Mouse (Mus musculus) midbrain, embryonic 11.5 days (tissue): ENCODE results near the gene Utrn. TPM values are rescaled to one million over a fixed set of nuclear protein-coding genes. Genes with fewer than 3 reads are reported as not detected.

Experiments
- ATAC-seq: fragments of 200-750 bp; cut with Nextera tagmentation; 2 replicates; pipeline ENCODE4 v1.8.0; 2017; ENCODE audit warnings: moderate TSS enrichment, moderate library complexity; ENCODE audit not compliant: low FRiP score
- DNase-seq: peaks from one replicate; pipeline ENCODE4 v3.0.0; 2015; ENCODE audit warnings: low spot score; ENCODE audit errors: missing footprints
- H3K27ac ChIP-seq: fragments of 300-500 bp; sonication (generic); 2 replicates; pipeline ENCODE4 v1.5.1; 2014; ENCODE audit warnings: low read depth, low read length
- H3K27me3 ChIP-seq: fragments of 300-500 bp; sonication (generic); 2 replicates; pipeline ENCODE4 v1.6.1; 2014; ENCODE audit warnings: mild to moderate bottlenecking, low read length, moderate library complexity, mixed read lengths; ENCODE audit not compliant: control insufficient read depth, insufficient read depth
- H3K36me3 ChIP-seq: fragments of 300-500 bp; sonication (generic); 2 replicates; pipeline ENCODE4 v1.6.1; 2014; ENCODE audit warnings: mild to moderate bottlenecking, low read length, moderate library complexity, mixed read lengths; ENCODE audit not compliant: control insufficient read depth, insufficient read depth
- H3K4me1 ChIP-seq: fragments of 300-500 bp; sonication (generic); 2 replicates; pipeline ENCODE4 v1.6.1; 2014; ENCODE audit warnings: low read length; ENCODE audit not compliant: control insufficient read depth, insufficient read depth
- H3K4me2 ChIP-seq: fragments of 300-500 bp; sonication (generic); 2 replicates; pipeline ENCODE4 v1.6.1; 2014; ENCODE audit warnings: mild to moderate bottlenecking, moderate library complexity
- H3K4me3 ChIP-seq: fragments of 300-500 bp; sonication (generic); 2 replicates; pipeline ENCODE4 v1.5.1; 2014; ENCODE audit warnings: low read depth, low read length
- H3K9ac ChIP-seq: fragments of 300-500 bp; sonication (generic); 2 replicates; pipeline ENCODE4 v1.6.1; 2014; ENCODE audit warnings: low read length
- H3K9me3 ChIP-seq: fragments of 300-500 bp; sonication (generic); 2 replicates; pipeline ENCODE4 v1.6.1; 2016; ENCODE audit warnings: low read length; ENCODE audit not compliant: control insufficient read depth
- WGBS: fragments of 180-500 bp; shearing (Covaris S2); extraction: QIAGEN DNeasy Blood & Tissue Kit; methylation state at CpG from one replicate; pipeline ENCODE4 v1.1.7; 2014; 5-methylcytosine and 5-hydroxymethylcytosine counted together
- polyA plus RNA-seq: library from polyadenylated mRNA; unstranded; fragments of >200 nt; fragmentation: Nextera tagmentation; extraction: Ambion mirVana; gene quantifications from 2 replicates; pipeline ENCODE4 v1.2.1, GENCODE M21; 2014

The Utrn gene
- polyA plus RNA-seq, 1 experiment from 2014 or later = 29.1 TPM

DNA sequence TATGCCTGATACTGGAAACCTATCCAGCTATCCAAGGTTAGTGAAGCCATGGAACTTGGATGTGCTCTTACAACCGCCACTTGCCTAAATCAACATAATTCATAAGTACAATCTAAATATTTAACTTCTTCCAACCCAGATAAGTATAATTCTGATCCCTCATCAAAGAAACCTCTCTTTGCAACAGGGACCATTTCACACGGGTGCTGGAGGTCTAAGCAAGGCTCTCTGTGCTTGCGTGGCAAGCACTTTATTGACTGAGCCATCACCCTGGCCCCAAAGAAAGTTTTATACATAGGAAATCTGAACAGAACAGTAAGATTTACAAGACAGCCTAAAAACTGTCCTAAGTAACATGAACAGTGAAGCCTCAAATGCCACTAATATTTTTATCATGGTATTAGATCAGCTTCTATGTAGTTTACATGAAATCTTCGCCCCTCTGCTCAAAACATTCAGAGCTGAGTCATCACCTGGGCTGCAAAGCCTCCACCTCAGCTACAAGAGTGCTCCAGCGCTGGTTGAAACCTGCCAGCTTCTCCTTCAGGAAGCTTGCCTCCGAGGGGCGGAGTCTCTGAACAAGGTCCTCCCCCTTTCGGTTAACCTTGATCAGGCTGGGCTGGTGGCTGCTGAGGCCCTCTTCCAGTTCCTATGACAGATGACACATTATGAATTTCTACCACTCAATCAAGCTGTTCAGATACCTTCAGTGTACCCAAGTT is 211.0 kb downstream of the Utrn start:
- Histone ChIP-seq H3K4me2 (no peak overlapping the region), H3K27me3 (no peaks in the 10 kb centered on the region), H3K4me1 (no peaks in the 10 kb centered on the region), H3K9me3 (peaks cover 4% of the 10 kb centered on the region; the same call in 1 of the 2 replicates), H3K27ac (no peak overlapping the region), H3K4me3 (no peak overlapping the region), H3K36me3 (peaks cover 3% of the 10 kb centered on the region), H3K9ac (no peak overlapping the region)
- WGBS = 79% methylated on average over 8 of the region's 8 CpGs
- no peak for ATAC-seq
- no peak for DNase-seq

DNA sequence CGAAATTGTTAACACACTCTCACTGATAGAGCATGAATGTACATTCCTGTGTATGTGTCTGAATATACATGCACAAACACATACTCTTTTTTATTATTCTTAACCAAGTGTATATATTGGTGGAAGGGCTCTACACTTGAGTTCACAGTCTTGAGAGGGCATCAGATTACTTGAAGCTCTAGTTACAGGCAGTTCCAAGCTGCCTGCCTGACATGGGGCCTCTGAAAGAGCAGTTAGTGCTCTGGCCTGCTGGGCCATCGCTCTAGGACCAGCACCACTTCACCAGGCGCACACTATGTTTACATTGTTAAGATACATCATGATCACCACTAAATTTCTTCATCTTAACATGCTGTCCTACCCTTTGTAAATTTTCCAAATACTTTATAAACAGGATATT is 216.2 kb downstream of the Utrn start:
- H3K9ac ChIP-seq = no peak overlapping the region
- WGBS = 84% methylated on average over 3 of the region's 3 CpGs
- no peak overlapping the region for H3K27ac ChIP-seq
- H3K4me2 ChIP-seq = no peak overlapping the region
- DNase-seq (no peak), ATAC-seq (no peak)
- H3K27me3 ChIP-seq = no peaks in the 10 kb centered on the region
- H3K36me3 ChIP-seq = no peaks in the 10 kb centered on the region
- no peaks in the 10 kb centered on the region for H3K9me3 ChIP-seq
- no peak overlapping the region for H3K4me3 ChIP-seq
- no peaks in the 10 kb centered on the region for H3K4me1 ChIP-seq

DNA sequence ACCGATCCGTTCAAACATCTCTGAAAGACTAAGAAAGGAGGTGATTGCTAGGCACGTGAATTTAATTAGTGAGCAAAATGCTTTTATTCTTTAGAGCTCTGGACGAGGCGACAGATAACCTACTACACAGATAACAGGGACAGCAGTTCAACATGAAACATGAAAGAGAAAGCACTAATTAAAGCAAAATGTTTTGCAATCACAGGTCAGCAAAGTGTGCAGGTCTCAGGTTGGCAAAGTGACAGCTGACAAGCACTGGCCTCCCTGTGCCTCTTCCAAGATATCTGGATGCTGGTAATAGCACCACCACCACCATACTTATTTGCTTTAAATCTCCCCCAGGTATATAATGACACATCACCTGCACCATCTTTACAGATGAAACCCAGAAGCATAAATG is 223.0 kb downstream of the Utrn start:
- no peak for DNase-seq
- Histone ChIP-seq H3K4me3 (no peak overlapping the region), H3K36me3 (no peaks in the 10 kb centered on the region), H3K4me2 (no peak overlapping the region), H3K9me3 (no peaks in the 10 kb centered on the region), H3K27me3 (no peaks in the 10 kb centered on the region), H3K27ac (no peak overlapping the region), H3K9ac (no peak overlapping the region), H3K4me1 (no peaks in the 10 kb centered on the region)
- ATAC-seq = no peak
- WGBS = 83% methylated on average over 5 of the region's 5 CpGs

DNA sequence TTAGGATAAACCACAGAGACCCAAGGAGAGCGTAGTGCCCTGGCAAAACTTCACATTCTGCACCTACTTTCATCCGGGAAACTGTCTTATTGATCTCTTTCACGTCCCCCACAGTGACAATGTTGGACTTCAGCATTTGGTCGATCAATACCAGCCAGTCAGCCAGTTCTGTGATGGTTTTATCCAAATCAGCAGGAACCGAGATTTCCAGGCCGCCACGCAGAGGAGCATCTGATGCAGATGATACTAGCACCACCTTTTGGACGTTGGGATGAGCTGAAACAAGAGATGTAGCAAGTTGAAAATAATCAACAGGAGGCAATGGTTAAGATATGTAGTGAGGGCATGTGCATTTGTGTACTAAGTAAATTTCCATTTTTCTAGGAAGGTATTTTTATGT is 225.8 kb downstream of the Utrn start:
- no peak for DNase-seq
- no peaks in the 10 kb centered on the region for H3K36me3 ChIP-seq
- no peaks in the 10 kb centered on the region for H3K4me1 ChIP-seq
- H3K9ac ChIP-seq = no peak overlapping the region
- no peak overlapping the region for H3K4me2 ChIP-seq
- H3K4me3 ChIP-seq = no peak overlapping the region
- no peak for ATAC-seq
- H3K9me3 ChIP-seq = no peaks in the 10 kb centered on the region
- H3K27me3 ChIP-seq = no peaks in the 10 kb centered on the region
- 64% methylated on average over 8 of the region's 8 CpGs for WGBS
- no peak overlapping the region for H3K27ac ChIP-seq

DNA sequence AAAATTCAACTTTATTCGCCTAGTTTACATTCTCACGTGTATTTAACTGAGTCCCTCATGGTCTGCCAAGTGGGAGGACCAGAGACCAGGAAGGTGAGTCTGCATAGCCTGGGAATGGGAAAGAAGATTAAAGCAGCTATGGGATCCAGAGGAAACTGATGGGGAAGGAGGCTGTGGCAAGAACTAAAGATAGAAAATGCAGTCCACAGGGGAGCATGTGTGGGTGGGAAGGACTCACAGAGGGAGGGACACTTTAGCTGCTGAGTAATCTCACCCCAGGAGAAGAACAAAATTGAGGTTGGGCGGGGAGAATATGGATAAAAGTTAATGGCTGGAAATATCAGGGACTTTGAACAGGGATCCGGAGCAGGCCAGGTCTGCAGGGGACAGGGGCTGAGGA is 229.5 kb downstream of the Utrn start:
- no peak for ATAC-seq

DNA sequence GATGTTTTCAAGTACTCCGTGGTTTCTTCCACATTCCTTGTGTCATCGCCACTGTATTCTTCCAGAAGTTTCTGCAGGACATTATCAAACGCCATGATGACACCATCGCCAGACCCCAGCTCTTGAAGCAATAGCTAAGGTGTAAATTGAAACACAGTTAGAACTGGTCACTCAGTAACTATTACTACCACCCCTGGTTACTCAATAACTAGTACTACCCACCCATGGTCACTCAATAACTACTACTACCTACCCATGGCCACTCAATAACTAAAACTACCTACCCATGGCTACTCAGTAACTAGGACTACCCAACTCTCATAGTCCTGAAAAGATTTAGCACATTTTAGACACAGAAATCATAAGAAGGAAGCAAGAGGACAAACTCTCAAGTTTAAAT is 235.2 kb downstream of the Utrn start:
- 94% methylated on average over 4 of the region's 4 CpGs for WGBS
- Histone ChIP-seq H3K27me3 (no peaks in the 10 kb centered on the region), H3K27ac (no peak overlapping the region), H3K36me3 (no peaks in the 10 kb centered on the region), H3K4me1 (no peaks in the 10 kb centered on the region), H3K4me2 (no peak overlapping the region), H3K9me3 (no peaks in the 10 kb centered on the region), H3K4me3 (no peak overlapping the region), H3K9ac (no peak overlapping the region)
- DNase-seq (no peak), ATAC-seq (no peak)

More for the DNA sequence above, 229.5 kb downstream of the Utrn start:
- H3K4me3 ChIP-seq = no peak overlapping the region
- H3K4me1 ChIP-seq = no peaks in the 10 kb centered on the region
- H3K27ac ChIP-seq = no peak overlapping the region
- no peaks in the 10 kb centered on the region for H3K36me3 ChIP-seq
- no peak overlapping the region for H3K4me2 ChIP-seq
- DNase-seq = no peak
- no peaks in the 10 kb centered on the region for H3K9me3 ChIP-seq
- no peaks in the 10 kb centered on the region for H3K27me3 ChIP-seq
- H3K9ac ChIP-seq = no peak overlapping the region
- WGBS = 86% methylated on average over 4 of the region's 4 CpGs

DNA sequence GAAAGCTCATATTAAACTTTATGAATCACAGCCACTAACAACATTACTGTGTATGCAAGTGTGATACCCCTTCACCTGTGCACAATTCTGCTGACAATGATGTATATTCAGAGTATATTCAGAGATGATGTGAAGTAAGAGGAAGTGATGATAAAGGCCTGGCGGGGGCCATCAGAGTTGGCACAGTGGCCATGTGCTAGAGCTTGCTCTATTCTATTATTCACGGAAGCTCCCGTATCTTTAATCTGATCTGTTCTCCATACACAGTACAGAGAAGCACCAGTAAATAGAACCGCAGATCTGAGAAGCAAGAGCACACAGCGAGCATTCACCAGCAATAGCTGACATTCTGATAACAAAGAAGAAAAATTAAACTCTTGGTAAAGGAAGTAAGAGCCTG is 238.2 kb downstream of the Utrn start:
- H3K27me3 ChIP-seq = no peaks in the 10 kb centered on the region
- H3K27ac ChIP-seq = no peak overlapping the region
- 95% methylated on average over 5 of the region's 5 CpGs for WGBS
- H3K9me3 ChIP-seq = no peaks in the 10 kb centered on the region
- no peak for DNase-seq
- no peaks in the 10 kb centered on the region for H3K36me3 ChIP-seq
- no peak overlapping the region for H3K9ac ChIP-seq
- no peak overlapping the region for H3K4me3 ChIP-seq
- H3K4me1 ChIP-seq = no peaks in the 10 kb centered on the region
- no peak for ATAC-seq
- H3K4me2 ChIP-seq = no peak overlapping the region

DNA sequence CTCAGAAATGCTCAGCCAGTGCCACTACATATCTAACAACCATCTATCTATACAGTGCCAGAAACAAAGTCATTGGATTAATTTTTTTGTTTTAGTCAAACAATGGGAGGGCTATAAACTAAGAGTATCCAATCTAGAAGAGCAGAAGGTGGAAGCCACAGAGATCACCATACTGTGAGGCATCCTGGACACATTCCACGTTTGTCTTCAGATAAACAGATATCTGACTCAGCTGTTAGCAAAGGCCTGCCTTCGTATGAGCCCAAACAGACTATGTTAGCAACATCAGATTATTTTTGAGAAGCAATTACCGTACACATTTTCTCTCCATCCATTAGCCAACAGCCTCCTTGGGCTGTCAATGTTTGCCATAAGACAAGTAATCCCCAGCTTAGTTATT is 250.8 kb downstream of the Utrn start:
- H3K4me2 ChIP-seq = no peak overlapping the region
- H3K4me1 ChIP-seq = no peaks in the 10 kb centered on the region
- H3K9ac ChIP-seq = no peak overlapping the region
- no peak for DNase-seq
- ATAC-seq = no peak
- H3K27ac ChIP-seq = no peak overlapping the region
- H3K36me3 ChIP-seq = no peaks in the 10 kb centered on the region
- no peaks in the 10 kb centered on the region for H3K27me3 ChIP-seq
- H3K4me3 ChIP-seq = no peak overlapping the region
- 88% methylated on average over 3 of the region's 3 CpGs for WGBS
- no peaks in the 10 kb centered on the region for H3K9me3 ChIP-seq

DNA sequence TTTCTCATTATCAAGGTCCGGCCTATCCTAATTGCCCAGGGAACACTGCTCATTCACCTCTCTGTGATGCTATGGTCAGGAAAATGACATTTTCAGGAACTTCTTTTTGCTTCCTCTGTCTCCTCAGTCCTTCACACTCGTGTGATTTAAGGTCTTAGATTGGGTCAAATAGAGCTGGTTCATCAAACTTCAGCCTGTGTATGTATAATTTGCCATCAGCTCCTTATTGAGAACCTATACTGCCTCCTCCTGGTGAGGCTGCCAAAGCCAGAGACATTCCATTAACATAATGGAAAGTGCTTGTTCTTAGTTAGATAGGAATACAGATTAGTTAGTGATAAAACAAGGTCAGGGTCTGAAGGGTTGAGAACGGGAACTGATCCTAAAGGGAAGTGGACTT is 253.4 kb downstream of the Utrn start:
- Histone ChIP-seq H3K27me3 (no peaks in the 10 kb centered on the region), H3K36me3 (no peaks in the 10 kb centered on the region), H3K9ac (no peak overlapping the region), H3K4me2 (no peak overlapping the region), H3K9me3 (no peaks in the 10 kb centered on the region), H3K4me1 (no peaks in the 10 kb centered on the region), H3K4me3 (no peak overlapping the region), H3K27ac (no peak overlapping the region)
- WGBS = 46% methylated on average over 3 of the region's 3 CpGs
- DNase-seq (peak; percentile 91), ATAC-seq (0 out of 2 replicates have a peak, but pooled peaks have one; percentile 40)
